Mouse (Mus musculus) heart, adult 2 months (tissue): Measurements from ENCODE around the gene Psmb11. TPM values are rescaled to one million over a fixed set of nuclear protein-coding genes. Genes with fewer than 3 reads are reported as not detected.
A peak's percentile ranks its signal among the peaks of the same experiment; 100 is the strongest.

Experiments
- DNase-seq, 2 experiments: peaks; one replicate each; pipeline ENCODE4 v3.0.0; 2021
- H3K27ac ChIP-seq: fragments of 200-600 bp; 2 replicates; pipeline ENCODE4 v1.8.1; 2022
- H3K27me3 ChIP-seq: fragments of 200-500 bp; 2 replicates; pipeline ENCODE4 v1.6.1; 2012; ENCODE audit warnings: mild to moderate bottlenecking, low read length, inconsistent platforms, mixed read lengths; ENCODE audit not compliant: control insufficient read depth, insufficient read depth
- H3K36me3 ChIP-seq: fragments of 200-500 bp; 2 replicates; pipeline ENCODE4 v1.6.1; 2012; ENCODE audit warnings: low read length, inconsistent platforms; ENCODE audit not compliant: control insufficient read depth, insufficient read depth
- H3K4me1 ChIP-seq: fragments of 200-500 bp; 2 replicates; pipeline ENCODE4 v1.6.1; 2011; ENCODE audit warnings: low read length; ENCODE audit not compliant: control insufficient read depth, insufficient read depth
- H3K4me3 ChIP-seq: fragments of 200-600 bp; 2 replicates; pipeline ENCODE4 v1.8.1; 2022
- H3K79me2 ChIP-seq: fragments of 200-500 bp; replicated peaks from 2 replicates; pipeline ENCODE4 v1.6.1; 2012; ENCODE audit warnings: mild to moderate bottlenecking, inconsistent platforms, low read length, moderate library complexity, mixed read lengths; ENCODE audit not compliant: control insufficient read depth, insufficient read depth
- H3K9ac ChIP-seq: fragments of 200-500 bp; 2 replicates; pipeline ENCODE4 v1.6.1; 2012; ENCODE audit warnings: low read depth, mild to moderate bottlenecking, control low read depth, inconsistent platforms, low read length, mixed read lengths
- CTCF ChIP-seq: fragments of 200-600 bp; IDR thresholded peaks from 2 replicates; pipeline ENCODE4 v1.8.1; 2022; ENCODE audit warnings: antibody characterized with exemption, mild to moderate bottlenecking, moderate library complexity
- EP300 ChIP-seq: fragments of 200-500 bp; IDR thresholded peaks from 2 replicates; pipeline ENCODE4 v1.6.1; 2011; ENCODE audit warnings: low read depth, low read length, control low read depth; ENCODE audit not compliant: insufficient read depth
- POLR2A ChIP-seq: fragments of 200-500 bp; IDR thresholded peaks from 2 replicates; pipeline ENCODE4 v1.6.1; 2011; ENCODE audit warnings: mild to moderate bottlenecking, low read depth, low read length, control low read depth; ENCODE audit not compliant: insufficient read depth
- WGBS: fragments of 180-500 bp; shearing (Covaris S2); methylation state at CpG from one replicate; pipeline ENCODE4 v1.1.7; 2018; 5-methylcytosine and 5-hydroxymethylcytosine counted together
- intact Hi-C: fragments of 180-260 bp; cut with DNase I; formaldehyde crosslinking; loops from one replicate; pipeline ENCODE4 v1.15.1; 2025
- polyA plus RNA-seq: library from polyadenylated mRNA; depleted of rRNA; stranded (reverse); fragments of >200 nt; gene quantifications from 2 replicates; pipeline ENCODE4 v1.2.3, GENCODE M21; 2012
- total RNA-seq, 2 experiments: library from RNA; stranded (reverse); gene quantifications; 2 replicates each; pipeline ENCODE4 v1.2.3; 2021

Psmb11 gene
- total and polyA plus RNA-seq, 3 experiments: not detected

- WGBS: 63% methylated on average over 4 of the region's 4 CpGs
- H3K4me3 ChIP-seq: no peak overlapping the region
Measured at GRCm38 (mm10) chr14:54640121-54640520, 18.9 kb downstream of the Psmb11 start.

GRCm38 (mm10) chr14:54640946-54641304 lies 19.7 kb downstream of the Psmb11 start, which contains the start of gene Gm17606:
Gm17606 (plus strand) TSS chr14:54640952.
- no peaks in the 10 kb centered on the region for H3K27me3 ChIP-seq
- intact Hi-C loops: loop anchor here (5.0 kb wide), 1 partner anchor 114 kb away; no protein-coding TSS in a partner anchor
- no peaks in the 10 kb centered on the region for H3K36me3 ChIP-seq
- H3K27ac ChIP-seq: peak within 1 kb of the TSS; percentile 40; the same call in 1 of the 2 replicates
- TF ChIP-seq POLR2A (no peak), CTCF (no peak), EP300 (no peak)
- peak within 1 kb of the TSS; percentile 74 for H3K4me3 ChIP-seq
- no peaks in the 10 kb centered on the region for H3K4me1 ChIP-seq
- peak within 1 kb of the TSS; percentile 79 for H3K9ac ChIP-seq
- no peak for DNase-seq
- 2% methylated on average over 28 of the region's 28 CpGs for WGBS
- H3K79me2 ChIP-seq: no peaks in the 10 kb centered on the region

More at GRCm38 (mm10) chr14:54640121-54640520, 18.9 kb downstream of the Psmb11 start:
- Histone ChIP-seq H3K4me1 (no peaks in the 10 kb centered on the region), H3K27me3 (no peaks in the 10 kb centered on the region), H3K27ac (no peak overlapping the region), H3K79me2 (no peaks in the 10 kb centered on the region), H3K9ac (no peak overlapping the region), H3K36me3 (no peaks in the 10 kb centered on the region)
- TF ChIP-seq POLR2A (no peak), CTCF (no peak), EP300 (no peak)
- intact Hi-C loops: loop anchor here (5.0 kb wide), 1 partner anchor 113 kb away; no protein-coding TSS in a partner anchor
- DNase-seq: no peak

- H3K27me3 ChIP-seq: no peaks in the 10 kb centered on the region
- peak; percentile 90 to 91 for DNase-seq
- no peaks in the 10 kb centered on the region for H3K79me2 ChIP-seq
- intact Hi-C loops: loop anchor here (5.0 kb wide), 1 partner anchor 114 kb away; no protein-coding TSS in a partner anchor
- peak within 1 kb of the TSS; percentile 74 for H3K4me3 ChIP-seq
- peak within 1 kb of the TSS; percentile 40; the same call in 1 of the 2 replicates for H3K27ac ChIP-seq
- peak within 1 kb of the TSS; percentile 79 for H3K9ac ChIP-seq
- under 1% methylated on average over 47 of the region's 52 CpGs for WGBS
- H3K36me3 ChIP-seq: no peaks in the 10 kb centered on the region
- H3K4me1 ChIP-seq: no peaks in the 10 kb centered on the region
- TF ChIP-seq POLR2A (0 out of 2 replicates have a peak, but pooled peaks have one; percentile 15), CTCF (peak; percentile 94), EP300 (peak; percentile 68; the same call in 1 of the 2 replicates)
Measured at GRCm38 (mm10) chr14:54641305-54641969, 20.2 kb downstream of the Psmb11 start, which contains the start of gene Cdh24. Cdh24 (minus strand) TSS chr14:54641364.

- 88% methylated on average over 25 of the region's 25 CpGs for WGBS
- H3K27me3 ChIP-seq: no peaks in the 10 kb centered on the region
- H3K9ac ChIP-seq: no peak overlapping the region
- H3K79me2 ChIP-seq: no peaks in the 10 kb centered on the region
- intact Hi-C loops: loop anchor here (1.0 to 5.0 kb wide), 3 partner anchors 59 to 115 kb away; no protein-coding TSS in a partner anchor
- H3K27ac ChIP-seq: no peak overlapping the region
- no peak for DNase-seq
- H3K36me3 ChIP-seq: no peaks in the 10 kb centered on the region
- no peak for TF ChIP-seq CTCF
- TF ChIP-seq EP300: no peak
- no peak for TF ChIP-seq POLR2A
- no peaks in the 10 kb centered on the region for H3K4me1 ChIP-seq
- no peak overlapping the region for H3K4me3 ChIP-seq
Measured at GRCm38 (mm10) chr14:54642224-54642944, 21.2 kb downstream of the Psmb11 start.

- 81% methylated on average over 2 of the region's 2 CpGs for WGBS
- intact Hi-C loops: loop anchor here (2.0 to 5.0 kb wide), 2 partner anchors 74 to 116 kb away; no protein-coding TSS in a partner anchor
- no peak overlapping the region for H3K9ac ChIP-seq
- no peak overlapping the region for H3K4me3 ChIP-seq
- H3K36me3 ChIP-seq: no peaks in the 10 kb centered on the region; the same call in 1 of the 2 replicates
- no peak for DNase-seq
- no peak overlapping the region for H3K27ac ChIP-seq
- H3K79me2 ChIP-seq: no peaks in the 10 kb centered on the region
- TF ChIP-seq CTCF (no peak), EP300 (no peak), POLR2A (no peak)
- H3K27me3 ChIP-seq: no peaks in the 10 kb centered on the region
- H3K4me1 ChIP-seq: no peaks in the 10 kb centered on the region
Measured at GRCm38 (mm10) chr14:54643011-54643410, 21.8 kb downstream of the Psmb11 start.
